Mouse (Mus musculus): ENCODE data around the gene Farsb. TPM values are rescaled to one million over a fixed set of nuclear protein-coding genes. Genes with fewer than 3 reads are reported as not detected.

Gene Farsb
- polyA plus RNA-seq, 1 experiment from 2014 or later, result 137 TPM

DNA sequence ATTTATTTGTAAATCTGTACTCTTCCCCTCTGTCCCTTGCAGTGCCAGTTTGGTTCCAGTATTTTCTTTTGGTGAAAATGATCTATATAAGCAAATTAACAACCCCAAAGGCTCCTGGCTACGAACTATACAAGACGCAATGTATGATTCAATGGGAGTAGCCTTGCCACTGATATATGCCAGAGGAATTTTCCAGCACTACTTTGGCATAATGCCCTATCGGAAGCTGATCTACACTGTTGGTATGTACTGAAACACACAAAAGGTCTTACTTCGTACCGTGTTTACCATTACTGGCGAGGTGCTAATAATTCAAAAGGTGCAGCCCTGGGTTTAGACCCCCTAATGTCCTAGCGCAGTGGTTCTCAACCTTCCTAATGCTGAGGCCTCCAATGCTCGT is 40.3 kb upstream of the Farsb start:
- no peak overlapping the region for H3K27ac ChIP-seq (ENCODE audit: low read length)
- H3K4me2 ChIP-seq (replicated peaks; ENCODE audit: low read depth, low read length), result no peak overlapping the region
- H3K27me3 ChIP-seq (ENCODE audit: control insufficient read depth, insufficient read depth, low read length), result no peaks in the 10 kb centered on the region
- WGBS, result 82% methylated on average over 8 of the region's 8 CpGs
- ATAC-seq (ENCODE audit: insufficient number of reproducible peaks, insufficient read depth, low FRiP score, low read depth), result no peak
- H3K9ac ChIP-seq (replicated peaks; ENCODE audit: low read depth, low read length), result no peak overlapping the region
- H3K4me3 ChIP-seq (ENCODE audit: low read depth, low read length), result no peak overlapping the region
- H3K36me3 ChIP-seq (ENCODE audit: control insufficient read depth, insufficient read depth, low read length), result no peaks in the 10 kb centered on the region
- H3K9me3 ChIP-seq (ENCODE audit: control insufficient read depth, low read depth, low read length), result no peaks in the 10 kb centered on the region
- no peaks in the 10 kb centered on the region for H3K4me1 ChIP-seq (ENCODE audit: control insufficient read depth, insufficient read depth, low read length)

- Histone ChIP-seq H3K4me1 (ENCODE audit: control insufficient read depth, insufficient read depth, low read length) (no peaks in the 10 kb centered on the region), H3K9ac (replicated peaks; ENCODE audit: low read depth, low read length) (no peak overlapping the region), H3K27ac (ENCODE audit: low read length) (no peak overlapping the region), H3K4me2 (replicated peaks; ENCODE audit: low read depth, low read length) (no peak overlapping the region), H3K27me3 (ENCODE audit: control insufficient read depth, insufficient read depth, low read length) (no peaks in the 10 kb centered on the region), H3K36me3 (ENCODE audit: control insufficient read depth, insufficient read depth, low read length) (no peaks in the 10 kb centered on the region), H3K4me3 (ENCODE audit: low read depth, low read length) (no peak overlapping the region), H3K9me3 (ENCODE audit: control insufficient read depth, low read depth, low read length) (no peaks in the 10 kb centered on the region)
- WGBS, result 85% methylated on average over 3 of the region's 3 CpGs
- ATAC-seq (ENCODE audit: insufficient number of reproducible peaks, insufficient read depth, low FRiP score, low read depth), result no peak
Measured at GRCm38 (mm10) chr1:78528356-78528755, 39.7 kb upstream of the Farsb start.

GRCm38 (mm10) chr1:78525189-78525886 is 36.6 kb upstream of the Farsb start:
- no peaks in the 10 kb centered on the region for H3K27me3 ChIP-seq (ENCODE audit: control insufficient read depth, insufficient read depth, low read length)
- no peaks in the 10 kb centered on the region for H3K4me1 ChIP-seq (ENCODE audit: control insufficient read depth, insufficient read depth, low read length)
- no peak overlapping the region for H3K4me2 ChIP-seq (replicated peaks; ENCODE audit: low read depth, low read length)
- no peak overlapping the region for H3K27ac ChIP-seq (ENCODE audit: low read length)
- H3K4me3 ChIP-seq (ENCODE audit: low read depth, low read length), result no peak overlapping the region
- no peaks in the 10 kb centered on the region for H3K36me3 ChIP-seq (ENCODE audit: control insufficient read depth, insufficient read depth, low read length)
- H3K9me3 ChIP-seq (ENCODE audit: control insufficient read depth, low read depth, low read length), result no peaks in the 10 kb centered on the region
- WGBS, result 50% methylated on average over 23 of the region's 23 CpGs
- H3K9ac ChIP-seq (replicated peaks; ENCODE audit: low read depth, low read length), result no peak overlapping the region
- ATAC-seq (ENCODE audit: insufficient number of reproducible peaks, insufficient read depth, low FRiP score, low read depth), result no peak

DNA sequence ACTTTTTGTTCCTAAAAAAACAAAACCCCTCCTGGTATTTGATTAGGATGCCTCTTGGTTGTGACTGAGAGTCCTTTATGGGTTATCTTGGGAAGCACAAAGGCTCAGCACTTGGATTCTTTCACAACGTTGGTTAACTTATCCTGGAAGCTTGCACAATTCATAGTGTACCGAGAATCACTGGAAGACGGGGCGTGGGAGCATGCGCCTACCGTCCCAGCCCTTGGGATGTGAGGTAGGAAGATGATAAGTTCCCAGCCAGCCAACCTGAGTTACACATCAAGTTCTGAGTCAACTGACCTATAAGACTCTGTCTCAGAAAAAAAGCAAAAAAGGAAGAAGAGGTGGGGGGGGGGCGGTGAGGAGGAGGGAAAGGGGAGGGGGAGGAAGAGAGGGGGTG is 30.2 kb upstream of the Farsb start:
- no peak overlapping the region for H3K9ac ChIP-seq (replicated peaks; ENCODE audit: low read depth, low read length)
- 87% methylated on average over 7 of the region's 7 CpGs for WGBS
- no peak overlapping the region for H3K27ac ChIP-seq (ENCODE audit: low read length)
- no peaks in the 10 kb centered on the region for H3K4me1 ChIP-seq (ENCODE audit: control insufficient read depth, insufficient read depth, low read length)
- H3K9me3 ChIP-seq (ENCODE audit: control insufficient read depth, low read depth, low read length), result no peaks in the 10 kb centered on the region
- no peak overlapping the region for H3K4me2 ChIP-seq (replicated peaks; ENCODE audit: low read depth, low read length)
- H3K36me3 ChIP-seq (ENCODE audit: control insufficient read depth, insufficient read depth, low read length), result no peaks in the 10 kb centered on the region
- ATAC-seq (ENCODE audit: insufficient number of reproducible peaks, insufficient read depth, low FRiP score, low read depth), result no peak
- no peak overlapping the region for H3K4me3 ChIP-seq (ENCODE audit: low read depth, low read length)
- H3K27me3 ChIP-seq (ENCODE audit: control insufficient read depth, insufficient read depth, low read length), result no peaks in the 10 kb centered on the region

- 82% methylated on average over 8 of the region's 8 CpGs for WGBS
- no peaks in the 10 kb centered on the region for H3K27me3 ChIP-seq (ENCODE audit: control insufficient read depth, insufficient read depth, low read length)
- no peak for ATAC-seq (ENCODE audit: insufficient number of reproducible peaks, insufficient read depth, low FRiP score, low read depth)
- no peak overlapping the region for H3K27ac ChIP-seq (ENCODE audit: low read length)
- H3K4me3 ChIP-seq (ENCODE audit: low read depth, low read length), result no peak overlapping the region
- H3K36me3 ChIP-seq (ENCODE audit: control insufficient read depth, insufficient read depth, low read length), result no peaks in the 10 kb centered on the region
- H3K9ac ChIP-seq (replicated peaks; ENCODE audit: low read depth, low read length), result no peak overlapping the region
- no peaks in the 10 kb centered on the region for H3K9me3 ChIP-seq (ENCODE audit: control insufficient read depth, low read depth, low read length)
- H3K4me2 ChIP-seq (replicated peaks; ENCODE audit: low read depth, low read length), result no peak overlapping the region
- H3K4me1 ChIP-seq (ENCODE audit: control insufficient read depth, insufficient read depth, low read length), result no peaks in the 10 kb centered on the region
Measured at GRCm38 (mm10) chr1:78512756-78513155, 24.1 kb upstream of the Farsb start.

DNA sequence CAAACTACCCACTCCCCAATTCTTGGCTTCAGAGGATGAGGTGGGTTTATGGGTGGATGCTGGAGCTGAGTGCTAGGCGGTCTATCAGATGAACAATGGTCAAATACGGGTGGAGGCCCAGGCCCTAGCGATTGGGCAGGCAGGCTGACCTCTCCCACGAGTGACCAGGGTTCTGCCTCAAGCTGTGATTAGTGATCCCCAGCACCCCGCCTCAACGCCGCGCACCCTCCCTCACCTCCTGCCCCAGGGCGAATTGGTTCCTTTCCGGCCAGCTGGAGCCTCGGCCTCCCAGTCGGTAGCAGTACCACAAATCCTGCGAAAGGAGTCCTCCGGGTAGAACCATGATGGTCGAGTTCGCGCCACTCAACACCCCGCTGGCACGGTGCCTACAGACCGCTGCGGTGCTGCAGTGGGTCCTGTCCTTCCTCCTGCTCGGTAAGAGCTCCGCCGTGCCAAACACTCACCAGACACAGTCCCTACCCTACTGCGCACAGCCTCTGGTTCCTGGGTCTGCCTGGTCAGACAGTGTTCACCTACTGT is 23.0 kb upstream of the Farsb start, which contains the start of gene BC035947:
TSS of gene BC035947 (minus strand) at position 538 of the 540 bp plus-strand sequence.
- no peak within 1 kb of the TSS for H3K9ac ChIP-seq (replicated peaks; ENCODE audit: low read depth, low read length)
- H3K4me2 ChIP-seq (replicated peaks; ENCODE audit: low read depth, low read length), result peak within 1 kb of the TSS; percentile 46
- H3K4me1 ChIP-seq (ENCODE audit: control insufficient read depth, insufficient read depth, low read length), result no peaks in the 10 kb centered on the region
- H3K27ac ChIP-seq (ENCODE audit: low read length), result no peak within 1 kb of the TSS
- no peaks in the 10 kb centered on the region for H3K36me3 ChIP-seq (ENCODE audit: control insufficient read depth, insufficient read depth, low read length)
- peak; percentile 49; the same call in 1 of the 2 replicates for ATAC-seq (ENCODE audit: insufficient number of reproducible peaks, insufficient read depth, low FRiP score, low read depth)
- WGBS, result 4% methylated on average over 25 of the region's 25 CpGs
- no peaks in the 10 kb centered on the region for H3K27me3 ChIP-seq (ENCODE audit: control insufficient read depth, insufficient read depth, low read length)
- peak within 1 kb of the TSS; percentile 10 for H3K4me3 ChIP-seq (ENCODE audit: low read depth, low read length)
- no peaks in the 10 kb centered on the region for H3K9me3 ChIP-seq (ENCODE audit: control insufficient read depth, low read depth, low read length)

DNA sequence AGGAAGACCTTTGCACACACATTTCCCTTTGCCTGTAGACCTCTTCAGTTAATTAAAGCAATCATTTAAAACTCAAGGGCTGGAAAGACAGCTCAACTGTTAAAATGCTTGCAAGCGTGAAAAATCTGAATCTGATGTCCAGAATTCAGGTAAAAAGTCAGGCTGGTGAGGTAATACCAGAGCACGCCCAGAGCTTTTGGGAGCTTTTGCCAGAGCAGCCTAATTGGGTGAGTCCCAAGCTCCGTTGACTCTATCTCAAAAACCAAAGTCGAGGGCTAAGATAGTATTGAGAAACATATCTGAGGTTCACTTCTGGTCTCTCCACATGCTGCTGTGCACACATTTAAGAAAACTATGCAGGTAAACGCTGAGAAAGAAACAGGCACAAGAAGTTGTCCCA is 22.2 kb upstream of the Farsb start, which contains the start of gene Mogat1:
TSS of gene Mogat1 (plus strand) at position 130 of the 400 bp plus-strand sequence.
- peak within 1 kb of the TSS; percentile 46 for H3K4me2 ChIP-seq (replicated peaks; ENCODE audit: low read depth, low read length)
- H3K27me3 ChIP-seq (ENCODE audit: control insufficient read depth, insufficient read depth, low read length), result no peaks in the 10 kb centered on the region
- H3K9me3 ChIP-seq (ENCODE audit: control insufficient read depth, low read depth, low read length), result no peaks in the 10 kb centered on the region
- H3K4me3 ChIP-seq (ENCODE audit: low read depth, low read length), result peak within 1 kb of the TSS; percentile 10
- no peak within 1 kb of the TSS for H3K9ac ChIP-seq (replicated peaks; ENCODE audit: low read depth, low read length)
- no peak for ATAC-seq (ENCODE audit: insufficient number of reproducible peaks, insufficient read depth, low FRiP score, low read depth)
- H3K4me1 ChIP-seq (ENCODE audit: control insufficient read depth, insufficient read depth, low read length), result no peaks in the 10 kb centered on the region
- no peak within 1 kb of the TSS for H3K27ac ChIP-seq (ENCODE audit: low read length)
- no peaks in the 10 kb centered on the region for H3K36me3 ChIP-seq (ENCODE audit: control insufficient read depth, insufficient read depth, low read length)
- 58% methylated on average over 5 of the region's 5 CpGs for WGBS

DNA sequence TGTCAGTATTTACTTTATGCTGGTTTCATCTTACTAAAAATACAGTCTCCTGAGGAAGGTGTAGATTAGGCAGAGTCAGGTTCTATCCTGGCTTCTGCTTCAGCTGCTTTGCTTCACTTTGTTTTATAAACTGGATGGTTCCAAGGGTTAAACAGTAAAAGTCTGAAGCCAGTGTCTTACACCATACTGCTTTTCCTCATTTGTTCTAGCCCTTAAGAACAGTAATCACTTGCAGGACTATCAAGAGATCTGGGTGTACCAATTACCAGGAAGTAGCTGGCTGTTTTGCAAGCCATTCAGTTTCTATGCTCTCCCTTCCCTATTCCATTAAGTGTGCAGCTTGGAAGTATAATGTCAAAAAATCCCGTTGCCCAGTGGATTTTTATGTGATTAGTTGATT is 18.4 kb upstream of the Farsb start:
- H3K9me3 ChIP-seq (ENCODE audit: control insufficient read depth, low read depth, low read length), result no peaks in the 10 kb centered on the region
- H3K4me2 ChIP-seq (replicated peaks; ENCODE audit: low read depth, low read length), result no peak overlapping the region
- H3K4me1 ChIP-seq (ENCODE audit: control insufficient read depth, insufficient read depth, low read length), result no peaks in the 10 kb centered on the region
- no peak overlapping the region for H3K27ac ChIP-seq (ENCODE audit: low read length)
- H3K27me3 ChIP-seq (ENCODE audit: control insufficient read depth, insufficient read depth, low read length), result no peaks in the 10 kb centered on the region
- ATAC-seq (ENCODE audit: insufficient number of reproducible peaks, insufficient read depth, low FRiP score, low read depth), result no peak
- WGBS, result 39% methylated on average over 1 of the region's 1 CpGs
- H3K9ac ChIP-seq (replicated peaks; ENCODE audit: low read depth, low read length), result no peak overlapping the region
- H3K36me3 ChIP-seq (ENCODE audit: control insufficient read depth, insufficient read depth, low read length), result no peaks in the 10 kb centered on the region
- H3K4me3 ChIP-seq (ENCODE audit: low read depth, low read length), result no peak overlapping the region
